Mouse (Mus musculus): ENCODE measurements at regions not wholly inside any gene's neighbourhood (a gene's known extent, or its start where the extent isn't known, plus 50 kb on each side); places are given as distances from the start of the nearest gene placed in this dataset.
A peak's percentile ranks its signal among the peaks of the same experiment; 100 is the strongest.

DNA sequence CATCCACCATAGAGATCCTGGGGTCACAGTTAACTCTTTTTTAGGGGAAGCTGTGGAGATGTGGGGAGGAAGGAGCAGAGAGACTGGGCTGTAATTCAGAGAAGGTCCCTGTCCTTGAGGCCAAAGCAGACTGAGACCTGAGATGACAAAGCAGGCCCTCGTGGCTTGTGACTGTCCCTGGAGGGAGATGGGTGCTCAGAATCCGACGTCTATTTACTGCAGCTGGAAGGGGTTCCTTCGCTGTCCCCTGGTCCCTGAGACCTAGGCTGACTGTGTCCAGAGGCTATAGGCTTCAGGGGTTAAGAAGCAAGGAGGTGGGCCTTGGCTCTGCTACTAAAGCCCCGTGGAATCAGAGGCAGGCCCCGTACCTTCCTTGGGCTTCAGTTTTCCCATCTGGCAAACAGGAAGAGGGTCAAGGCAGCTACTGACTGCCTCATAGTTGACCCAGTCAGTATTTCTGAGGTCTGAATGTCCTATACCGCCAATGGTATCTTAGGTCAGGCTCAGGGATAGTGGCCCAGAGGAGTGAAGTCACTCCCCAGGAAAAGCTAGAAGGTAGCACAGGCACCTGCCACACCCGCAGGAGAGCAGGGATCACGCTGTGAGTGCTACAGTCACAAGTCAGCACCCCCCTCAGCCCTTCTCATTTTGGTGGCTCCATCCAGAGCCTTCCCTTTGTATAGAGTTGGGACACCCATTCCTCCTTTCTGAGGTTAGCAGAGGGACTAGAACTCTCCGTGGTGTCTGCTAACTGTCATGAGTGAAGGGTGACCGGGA is 65.2 kb downstream of the Cstad start:
- WGBS: 20% methylated on average over 11 of the region's 11 CpGs
- peak overlapping the region; percentile 40 for H3K9ac ChIP-seq (replicated peaks)
- no peak overlapping the region for H3K4me3 ChIP-seq (replicated peaks)
- peaks cover 72% of the 10 kb centered on the region for H3K4me1 ChIP-seq
- no peak for ATAC-seq (ENCODE audit: low FRiP score)
- 0 out of 2 replicates have a peak overlapping the region, but pooled peaks have one; percentile 5 for H3K4me2 ChIP-seq
- H3K27ac ChIP-seq (replicated peaks): peak overlapping the region; percentile 98
- H3K36me3 ChIP-seq: no peaks in the 10 kb centered on the region
- H3K27me3 ChIP-seq (replicated peaks): no peaks in the 10 kb centered on the region
- no peaks in the 10 kb centered on the region for H3K9me3 ChIP-seq (replicated peaks)

DNA sequence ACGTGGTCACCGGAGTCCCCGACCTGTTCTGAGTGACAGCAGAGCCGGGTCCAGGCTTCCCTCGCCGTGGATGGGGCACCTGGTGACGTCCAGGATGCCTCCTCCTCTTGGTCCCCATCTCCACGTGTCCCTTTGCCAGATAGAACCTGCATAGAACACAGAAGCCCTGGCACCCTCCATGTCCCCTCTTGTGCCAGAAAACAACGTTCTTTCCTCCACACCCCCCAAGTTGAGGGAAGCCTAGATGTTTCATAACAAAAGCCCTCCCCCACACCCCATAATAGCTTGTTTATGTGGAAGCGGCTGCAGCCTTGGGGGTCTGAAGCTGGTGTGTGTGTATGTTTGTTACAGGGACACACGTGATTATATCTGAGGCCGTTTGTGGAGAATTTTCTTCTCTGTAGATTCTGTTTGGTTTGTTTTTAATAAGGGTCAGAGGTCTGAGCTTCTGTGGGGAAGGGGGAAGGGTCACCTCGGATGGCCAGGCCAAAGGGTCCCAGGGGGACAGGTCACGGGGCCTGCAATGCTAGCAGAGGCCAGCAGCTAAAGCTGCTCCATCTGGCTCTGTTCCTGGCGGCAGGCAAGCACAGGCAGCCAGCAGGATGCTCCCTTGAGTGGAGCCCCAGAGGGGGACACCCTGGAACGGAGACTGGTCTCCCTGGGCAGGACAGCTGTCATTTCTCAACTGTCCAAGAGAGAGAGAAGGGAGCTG is 64.2 kb downstream of the Cstad start:
- H3K36me3 ChIP-seq: no peaks in the 10 kb centered on the region
- peak overlapping the region; percentile 61 for H3K4me2 ChIP-seq
- H3K4me1 ChIP-seq: peaks cover 81% of the 10 kb centered on the region
- peak overlapping the region; percentile 8; the same call in 1 of the 2 replicates for H3K4me3 ChIP-seq (replicated peaks)
- H3K27me3 ChIP-seq (replicated peaks): no peaks in the 10 kb centered on the region
- H3K27ac ChIP-seq (replicated peaks): peak overlapping the region; percentile 98
- peak; percentile 59 for ATAC-seq (ENCODE audit: low FRiP score)
- no peaks in the 10 kb centered on the region for H3K9me3 ChIP-seq (replicated peaks)
- H3K9ac ChIP-seq (replicated peaks): peak overlapping the region; percentile 40
- WGBS: 3% methylated on average over 16 of the region's 16 CpGs

Small RNA genes in the stretch of these regions (microRNA-seq; reads per million reads assigned to microRNA genes)
- gene Mir3089: 0.52 reads per million
